Mouse (Mus musculus): ENCODE measurements at regions not wholly inside any gene's neighbourhood (a gene's known extent, or its start where the extent isn't known, plus 50 kb on each side); places are given as distances from the start of the nearest gene placed in this dataset.

GRCm38 (mm10) chr10:46828164-46828563 lies 1250.5 kb downstream of the Hace1 start:
- Histone ChIP-seq H3K4me3 (replicated peaks) (no peak overlapping the region), H3K9ac (no peak overlapping the region), H3K4me1 (no peaks in the 10 kb centered on the region), H3K4me2 (no peak overlapping the region), H3K27ac (no peak overlapping the region), H3K36me3 (no peaks in the 10 kb centered on the region), H3K27me3 (no peaks in the 10 kb centered on the region), H3K9me3 (replicated peaks) (no peaks in the 10 kb centered on the region)
- 68% methylated on average over 2 of the region's 2 CpGs for WGBS
- ATAC-seq (replicated peaks; ENCODE audit: low FRiP score): no peak

- Histone ChIP-seq H3K9me3 (replicated peaks) (no peaks in the 10 kb centered on the region), H3K27ac (no peak overlapping the region), H3K36me3 (no peaks in the 10 kb centered on the region), H3K4me2 (no peak overlapping the region), H3K27me3 (no peaks in the 10 kb centered on the region), H3K4me1 (no peaks in the 10 kb centered on the region), H3K9ac (no peak overlapping the region), H3K4me3 (replicated peaks) (no peak overlapping the region)
- ATAC-seq (replicated peaks; ENCODE audit: low FRiP score): no peak
- 79% methylated on average over 3 of the region's 3 CpGs for WGBS
These were observed 1268.1 kb downstream of the Hace1 start for GRCm38 (mm10) chr10:46845578-46846314.

Measured in kidney, embryonic 15.5 days (tissue).